Mouse (Mus musculus): Measurements from ENCODE around the gene Slc12a9. TPM values are rescaled to one million over a fixed set of nuclear protein-coding genes. Genes with fewer than 3 reads are reported as not detected.
A peak's percentile ranks its signal among the peaks of the same experiment; 100 is the strongest.

The Slc12a9 gene
- polyA plus RNA-seq, 1 experiment from 2014 or later: 27.3 TPM

DNA sequence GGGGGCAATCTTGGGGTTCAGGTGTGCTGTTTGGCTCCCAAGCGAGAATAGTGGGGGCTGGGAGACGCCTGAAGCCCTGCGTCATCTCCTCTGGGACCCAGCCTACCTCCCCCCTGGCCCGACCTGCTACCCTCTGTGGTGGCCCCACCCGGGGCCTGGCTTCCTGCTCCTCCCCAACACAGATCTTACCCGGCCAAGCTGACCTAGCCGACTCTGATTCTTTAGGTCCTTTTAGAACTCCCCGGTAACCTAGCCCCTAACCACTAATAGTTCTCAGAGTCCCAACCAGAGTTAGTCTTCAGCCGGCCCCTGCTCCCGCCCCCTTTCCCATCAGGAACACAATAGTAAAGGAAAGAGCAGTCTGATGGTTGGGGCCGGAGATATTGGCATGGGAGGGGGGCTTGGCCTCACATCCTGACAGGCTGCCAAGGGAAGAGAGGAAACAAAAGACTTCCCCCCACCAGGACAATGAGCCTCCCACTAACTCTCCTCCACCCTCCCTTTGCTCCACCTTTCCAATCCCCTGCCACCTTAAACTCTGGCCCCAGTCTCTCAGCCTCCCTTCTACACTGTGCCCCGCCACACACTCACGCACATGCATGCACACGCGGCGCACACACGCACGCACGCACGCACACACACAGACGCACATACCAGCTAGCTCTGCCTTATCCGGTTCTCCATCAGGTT is 6.0 kb upstream of the Slc12a9 start:
- peak overlapping the region; percentile 74 for H3K9ac ChIP-seq (ENCODE audit: low read depth, low read length)
- peak overlapping the region; percentile 93 for H3K4me2 ChIP-seq (ENCODE audit: low read length)
- H3K27ac ChIP-seq (ENCODE audit: low read length): peak overlapping the region; percentile 82
- no peaks in the 10 kb centered on the region for H3K27me3 ChIP-seq (ENCODE audit: control insufficient read depth, insufficient read depth, low read depth, low read length)
- peaks cover 19% of the 10 kb centered on the region for H3K4me1 ChIP-seq (ENCODE audit: control insufficient read depth, insufficient read depth, low read length)
- no peaks in the 10 kb centered on the region for H3K9me3 ChIP-seq (replicated peaks; ENCODE audit: control insufficient read depth, low read length, poor library complexity, severe bottlenecking)
- ATAC-seq: peak; percentile 73
- 3% methylated on average over 21 of the region's 22 CpGs for WGBS
- H3K4me3 ChIP-seq (ENCODE audit: low read depth, low read length): peak overlapping the region; percentile 37
- H3K36me3 ChIP-seq (ENCODE audit: control insufficient read depth, insufficient read depth, low read length): no peaks in the 10 kb centered on the region

DNA sequence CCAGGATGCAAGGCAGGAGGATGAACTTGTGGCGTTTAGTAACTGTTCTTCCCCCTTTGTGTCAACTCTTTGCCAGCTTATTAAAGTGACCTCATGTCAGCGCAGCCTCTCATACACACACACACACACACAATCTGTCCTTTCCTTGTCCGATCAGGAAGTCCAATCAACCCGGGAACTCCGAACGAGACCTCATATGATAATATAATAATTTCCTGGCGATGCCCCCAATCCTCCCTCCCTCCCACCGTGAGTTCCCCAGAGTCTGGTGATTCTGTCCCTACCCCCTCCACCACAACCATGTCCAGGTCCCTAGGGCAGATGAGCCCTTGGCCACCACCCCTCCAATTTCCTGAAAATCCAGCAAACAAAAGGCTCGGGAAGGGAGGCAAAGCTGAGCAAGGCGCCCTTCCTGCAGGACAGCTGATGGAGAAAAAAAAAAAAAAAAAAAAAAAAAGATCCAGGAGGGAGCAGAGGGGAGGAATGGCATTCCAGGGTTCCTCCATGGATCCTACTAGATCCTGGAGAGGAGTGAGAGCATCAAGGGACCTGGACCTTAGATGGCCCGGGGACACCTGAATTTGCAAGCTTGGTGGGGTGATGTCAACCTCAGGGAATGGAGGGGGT is 5.4 kb upstream of the Slc12a9 start:
- peak; percentile 23 for ATAC-seq
- H3K27me3 ChIP-seq (ENCODE audit: control insufficient read depth, insufficient read depth, low read depth, low read length): no peaks in the 10 kb centered on the region

GRCm38 (mm10) chr5:137338256-137338655 is 4.9 kb upstream of the Slc12a9 start:
- WGBS: under 1% methylated on average over 19 of the region's 19 CpGs
- H3K27me3 ChIP-seq (ENCODE audit: control insufficient read depth, insufficient read depth, low read depth, low read length): no peaks in the 10 kb centered on the region
- H3K4me2 ChIP-seq (ENCODE audit: low read length): peak overlapping the region; percentile 93
- ATAC-seq: peak; percentile 82
- no peaks in the 10 kb centered on the region for H3K9me3 ChIP-seq (replicated peaks; ENCODE audit: control insufficient read depth, low read length, poor library complexity, severe bottlenecking)
- peak overlapping the region; percentile 82 for H3K27ac ChIP-seq (ENCODE audit: low read length)
- peaks cover 21% of the 10 kb centered on the region for H3K4me1 ChIP-seq (ENCODE audit: control insufficient read depth, insufficient read depth, low read length)
- peak overlapping the region; percentile 37 for H3K4me3 ChIP-seq (ENCODE audit: low read depth, low read length)
- no peaks in the 10 kb centered on the region for H3K36me3 ChIP-seq (ENCODE audit: control insufficient read depth, insufficient read depth, low read length)
- H3K9ac ChIP-seq (ENCODE audit: low read depth, low read length): peak overlapping the region; percentile 74

More for the DNA sequence above, 5.4 kb upstream of the Slc12a9 start:
- H3K9ac ChIP-seq (ENCODE audit: low read depth, low read length): peak overlapping the region; percentile 74
- H3K4me2 ChIP-seq (ENCODE audit: low read length): peak overlapping the region; percentile 93
- no peaks in the 10 kb centered on the region for H3K36me3 ChIP-seq (ENCODE audit: control insufficient read depth, insufficient read depth, low read length)
- no peaks in the 10 kb centered on the region for H3K9me3 ChIP-seq (replicated peaks; ENCODE audit: control insufficient read depth, low read length, poor library complexity, severe bottlenecking)
- H3K4me1 ChIP-seq (ENCODE audit: control insufficient read depth, insufficient read depth, low read length): peaks cover 21% of the 10 kb centered on the region
- WGBS: 1% methylated on average over 11 of the region's 11 CpGs
- H3K4me3 ChIP-seq (ENCODE audit: low read depth, low read length): peak overlapping the region; percentile 37
- peak overlapping the region; percentile 82 for H3K27ac ChIP-seq (ENCODE audit: low read length)

DNA sequence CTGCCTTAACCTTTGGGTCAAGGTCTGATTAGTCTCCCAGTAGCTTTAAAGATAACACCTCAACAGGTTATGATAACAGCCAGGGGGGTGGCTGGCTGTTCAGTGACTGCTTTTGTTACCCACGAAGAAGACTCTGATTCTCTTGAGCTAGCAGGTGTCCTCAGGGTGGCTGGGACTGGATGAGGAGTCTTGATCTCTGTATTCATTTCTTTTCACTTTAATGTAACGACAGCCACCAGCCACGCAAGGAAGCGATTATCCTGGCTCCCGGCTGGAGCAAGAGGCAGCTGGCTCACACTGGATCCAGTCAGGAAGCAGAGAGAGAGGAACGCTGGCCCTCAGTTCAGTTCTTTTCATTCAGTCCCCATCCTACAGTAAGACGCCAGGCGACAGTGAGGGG is 3.8 kb upstream of the Slc12a9 start:
- Histone ChIP-seq H3K27ac (ENCODE audit: low read length) (no peak overlapping the region), H3K4me3 (ENCODE audit: low read depth, low read length) (no peak overlapping the region), H3K9ac (ENCODE audit: low read depth, low read length) (0 out of 2 replicates have a peak overlapping the region, but pooled peaks have one; percentile 41), H3K36me3 (ENCODE audit: control insufficient read depth, insufficient read depth, low read length) (no peaks in the 10 kb centered on the region), H3K4me1 (ENCODE audit: control insufficient read depth, insufficient read depth, low read length) (peaks cover 30% of the 10 kb centered on the region), H3K9me3 (replicated peaks; ENCODE audit: control insufficient read depth, low read length, poor library complexity, severe bottlenecking) (no peaks in the 10 kb centered on the region), H3K4me2 (ENCODE audit: low read length) (no peak overlapping the region), H3K27me3 (ENCODE audit: control insufficient read depth, insufficient read depth, low read depth, low read length) (no peaks in the 10 kb centered on the region)
- 54% methylated on average over 8 of the region's 8 CpGs for WGBS
- ATAC-seq: no peak

DNA sequence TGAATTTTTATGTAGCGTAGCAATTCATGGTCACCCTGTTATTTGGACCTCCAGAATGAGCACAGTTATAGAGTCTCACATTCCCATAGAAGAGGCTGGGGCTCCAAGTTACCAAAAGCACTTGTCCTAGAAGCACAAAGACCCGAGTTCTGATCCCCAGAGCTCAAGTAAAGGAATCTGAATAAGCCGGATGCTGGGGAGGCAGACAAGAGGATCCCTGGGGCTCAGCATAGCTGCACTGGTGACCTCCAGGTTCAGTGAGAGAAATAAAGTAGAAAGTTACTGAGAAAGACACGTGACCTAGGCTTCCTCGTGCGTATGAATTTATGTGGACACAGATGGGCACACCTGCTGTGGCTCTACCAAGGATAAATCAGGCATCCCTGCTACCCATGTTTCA is 1.7 kb upstream of the Slc12a9 start:
- peaks cover 32% of the 10 kb centered on the region for H3K4me1 ChIP-seq (ENCODE audit: control insufficient read depth, insufficient read depth, low read length)
- ATAC-seq: no peak
- no peak overlapping the region for H3K4me2 ChIP-seq (ENCODE audit: low read length)
- 54% methylated on average over 6 of the region's 6 CpGs for WGBS
- no peak overlapping the region for H3K27ac ChIP-seq (ENCODE audit: low read length)
- H3K9me3 ChIP-seq (replicated peaks; ENCODE audit: control insufficient read depth, low read length, poor library complexity, severe bottlenecking): no peaks in the 10 kb centered on the region
- H3K4me3 ChIP-seq (ENCODE audit: low read depth, low read length): no peak overlapping the region
- H3K9ac ChIP-seq (ENCODE audit: low read depth, low read length): no peak overlapping the region
- no peaks in the 10 kb centered on the region for H3K36me3 ChIP-seq (ENCODE audit: control insufficient read depth, insufficient read depth, low read length)
- no peaks in the 10 kb centered on the region for H3K27me3 ChIP-seq (ENCODE audit: control insufficient read depth, insufficient read depth, low read depth, low read length)

DNA sequence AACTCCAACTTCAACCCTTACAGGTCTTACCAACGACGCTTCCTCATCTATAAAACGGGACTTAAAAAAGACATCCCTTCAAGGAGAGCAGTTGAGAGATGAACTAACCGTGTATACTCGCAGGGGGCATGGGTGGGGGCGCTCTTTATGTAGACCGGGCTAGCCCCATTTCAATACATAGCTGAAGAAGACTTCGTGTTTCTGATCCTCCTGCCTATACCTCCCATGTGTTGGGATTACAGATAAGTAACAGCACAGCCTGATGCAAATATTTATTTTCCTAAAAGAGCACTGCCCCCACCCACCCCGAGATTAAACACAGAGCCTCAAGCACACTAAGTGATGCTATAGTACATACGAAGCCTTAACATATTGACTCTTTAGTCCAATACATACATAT is 920 bp upstream of the Slc12a9 start:
- WGBS: 51% methylated on average over 10 of the region's 10 CpGs
- peak overlapping the region; percentile 14; the same call in 1 of the 2 replicates for H3K27ac ChIP-seq (ENCODE audit: low read length)

DNA sequence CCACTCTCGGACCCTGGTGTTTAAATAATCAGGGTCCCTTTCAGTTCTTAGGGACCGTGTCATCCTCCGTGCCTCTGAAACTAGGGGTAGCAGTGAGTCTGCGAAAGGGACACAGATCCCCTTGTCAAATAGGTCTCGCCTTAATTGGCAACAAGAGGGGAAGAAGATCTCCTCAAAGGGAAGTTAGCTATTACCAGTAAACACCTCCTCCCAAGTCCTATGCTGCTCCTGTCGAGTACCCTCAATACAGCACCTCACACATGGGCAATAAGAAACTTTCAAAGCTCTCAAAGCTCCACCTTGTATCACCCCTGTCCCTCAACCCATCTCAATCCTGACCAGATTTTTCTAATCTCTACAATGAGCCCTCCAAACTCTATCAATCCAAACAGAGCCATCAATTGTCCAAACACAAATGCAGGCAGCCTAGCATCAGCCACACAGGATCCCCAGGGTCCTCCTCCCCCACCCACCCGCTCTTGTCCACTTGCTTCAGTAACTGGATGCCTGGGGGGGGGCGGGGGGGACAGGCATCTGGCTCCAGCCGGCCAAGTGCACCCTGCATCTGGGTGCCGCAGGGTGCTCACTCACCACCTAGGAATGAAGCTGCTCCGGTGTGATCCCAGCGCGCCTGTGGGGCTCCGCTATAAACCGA is 413 bp downstream of the Slc12a9 start:
- H3K4me1 ChIP-seq (ENCODE audit: control insufficient read depth, insufficient read depth, low read length): peaks cover 17% of the 10 kb centered on the region
- peak overlapping the region; percentile 65 for H3K4me2 ChIP-seq (ENCODE audit: low read length)
- peak overlapping the region; percentile 80 for H3K9ac ChIP-seq (ENCODE audit: low read depth, low read length)
- H3K27ac ChIP-seq (ENCODE audit: low read length): peak overlapping the region; percentile 62; the same call in 1 of the 2 replicates
- H3K27me3 ChIP-seq (ENCODE audit: control insufficient read depth, insufficient read depth, low read depth, low read length): no peaks in the 10 kb centered on the region
- H3K9me3 ChIP-seq (replicated peaks; ENCODE audit: control insufficient read depth, low read length, poor library complexity, severe bottlenecking): no peaks in the 10 kb centered on the region
- peak overlapping the region; percentile 59 for H3K4me3 ChIP-seq (ENCODE audit: low read depth, low read length)
- peaks cover 4% of the 10 kb centered on the region; the same call in 1 of the 2 replicates for H3K36me3 ChIP-seq (ENCODE audit: control insufficient read depth, insufficient read depth, low read length)
- WGBS: 16% methylated on average over 14 of the region's 15 CpGs
- no peak for ATAC-seq

More for the DNA sequence above, 920 bp upstream of the Slc12a9 start:
- Histone ChIP-seq H3K9ac (ENCODE audit: low read depth, low read length) (no peak overlapping the region), H3K9me3 (replicated peaks; ENCODE audit: control insufficient read depth, low read length, poor library complexity, severe bottlenecking) (no peaks in the 10 kb centered on the region), H3K27me3 (ENCODE audit: control insufficient read depth, insufficient read depth, low read depth, low read length) (no peaks in the 10 kb centered on the region), H3K4me2 (ENCODE audit: low read length) (peak overlapping the region; percentile 65), H3K4me3 (ENCODE audit: low read depth, low read length) (peak overlapping the region; percentile 59), H3K4me1 (ENCODE audit: control insufficient read depth, insufficient read depth, low read length) (peaks cover 24% of the 10 kb centered on the region), H3K36me3 (ENCODE audit: control insufficient read depth, insufficient read depth, low read length) (no peaks in the 10 kb centered on the region)
- no peak for ATAC-seq

- no peak for ATAC-seq
- H3K9me3 ChIP-seq (replicated peaks; ENCODE audit: control insufficient read depth, low read length, poor library complexity, severe bottlenecking): no peaks in the 10 kb centered on the region
- peaks cover 14% of the 10 kb centered on the region; the same call in 1 of the 2 replicates for H3K36me3 ChIP-seq (ENCODE audit: control insufficient read depth, insufficient read depth, low read length)
- H3K4me2 ChIP-seq (ENCODE audit: low read length): no peak overlapping the region
- no peak overlapping the region for H3K4me3 ChIP-seq (ENCODE audit: low read depth, low read length)
- 91% methylated on average over 7 of the region's 7 CpGs for WGBS
- no peaks in the 10 kb centered on the region for H3K27me3 ChIP-seq (ENCODE audit: control insufficient read depth, insufficient read depth, low read depth, low read length)
- no peak overlapping the region for H3K9ac ChIP-seq (ENCODE audit: low read depth, low read length)
- peaks cover 14% of the 10 kb centered on the region for H3K4me1 ChIP-seq (ENCODE audit: control insufficient read depth, insufficient read depth, low read length)
- H3K27ac ChIP-seq (ENCODE audit: low read length): no peak overlapping the region
Observed at GRCm38 (mm10) chr5:137330910-137331309, 2.5 kb downstream of the Slc12a9 start.

DNA sequence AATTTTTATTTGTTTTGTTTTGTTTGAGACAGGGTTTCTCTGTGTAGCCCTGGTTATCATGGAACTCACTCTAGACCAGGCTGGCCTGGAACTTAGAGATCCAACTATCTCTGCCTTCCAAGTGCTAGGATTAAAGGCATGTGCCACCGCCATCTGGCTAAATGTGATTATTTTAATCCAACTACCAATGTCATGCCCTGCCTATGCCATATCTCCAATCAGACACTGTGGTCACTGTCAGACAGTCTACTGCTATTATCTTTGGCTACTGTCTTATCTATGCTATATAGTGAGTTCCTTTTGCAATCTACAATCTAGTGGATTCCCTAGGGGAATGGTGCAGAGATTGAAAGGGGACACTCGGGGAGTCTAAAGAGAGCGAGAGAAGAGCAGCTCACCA is 12.4 kb downstream of the Slc12a9 start:
- H3K27me3 ChIP-seq (ENCODE audit: control insufficient read depth, insufficient read depth, low read depth, low read length): no peaks in the 10 kb centered on the region
- 90% methylated on average over 3 of the region's 3 CpGs for WGBS
- H3K4me1 ChIP-seq (ENCODE audit: control insufficient read depth, insufficient read depth, low read length): no peaks in the 10 kb centered on the region
- no peak for ATAC-seq
- H3K4me3 ChIP-seq (ENCODE audit: low read depth, low read length): no peak overlapping the region
- H3K27ac ChIP-seq (ENCODE audit: low read length): no peak overlapping the region
- H3K4me2 ChIP-seq (ENCODE audit: low read length): no peak overlapping the region
- no peak overlapping the region for H3K9ac ChIP-seq (ENCODE audit: low read depth, low read length)
- H3K9me3 ChIP-seq (replicated peaks; ENCODE audit: control insufficient read depth, low read length, poor library complexity, severe bottlenecking): no peaks in the 10 kb centered on the region
- H3K36me3 ChIP-seq (ENCODE audit: control insufficient read depth, insufficient read depth, low read length): peaks cover 19% of the 10 kb centered on the region

All from midbrain, embryonic 16.5 days (tissue).